Mouse (Mus musculus): ENCODE data around the gene Ebf4. TPM values are rescaled to one million over a fixed set of nuclear protein-coding genes. Genes with fewer than 3 reads are reported as not detected.

Gene Ebf4
- total and polyA plus RNA-seq, 2 experiments from 2014 or later: 5.4 to 19.3 TPM

DNA sequence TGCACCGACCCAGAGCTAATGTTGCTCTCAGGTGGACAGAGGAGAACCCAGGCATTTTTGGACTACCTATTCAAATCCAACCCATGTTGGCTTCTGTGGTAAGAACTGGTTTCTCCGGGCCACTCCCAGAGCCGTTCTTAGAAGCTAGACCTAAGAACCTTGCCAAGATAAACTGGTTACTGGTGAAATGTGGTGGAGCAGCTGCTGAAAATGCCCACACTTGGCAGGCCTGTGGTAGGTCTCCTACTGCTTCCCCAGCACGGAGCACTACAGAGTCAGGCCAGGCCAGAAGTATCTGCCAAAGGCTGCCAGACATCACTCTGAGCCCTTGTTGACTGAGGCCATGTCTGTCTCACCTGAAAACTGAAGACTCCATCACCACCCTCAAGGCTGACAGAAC, 80.0 kb downstream of the Ebf4 start:
- DNase-seq (ENCODE audit: low spot score) (no peak), ATAC-seq (no peak)
- TF ChIP-seq CTCF (IDR thresholded peaks at IDR 0.05; ENCODE audit: low read depth): no peak
- Histone ChIP-seq H3K9me3 (ENCODE audit: low read length) (no peaks in the 10 kb centered on the region), H3K36me3 (ENCODE audit: insufficient read depth, low read length) (no peaks in the 10 kb centered on the region), H3K4me1 (ENCODE audit: insufficient read depth, low read length) (no peaks in the 10 kb centered on the region), H3K4me2 (ENCODE audit: low read depth, low read length) (no peak overlapping the region), H3K27me3 (ENCODE audit: insufficient read depth, low read length) (no peaks in the 10 kb centered on the region), H3K27ac (no peak overlapping the region), H3K4me3 (ENCODE audit: low read length) (no peak overlapping the region), H3K9ac (replicated peaks; ENCODE audit: low read length) (no peak overlapping the region)
- 63% methylated on average over 4 of the region's 4 CpGs for WGBS

DNA sequence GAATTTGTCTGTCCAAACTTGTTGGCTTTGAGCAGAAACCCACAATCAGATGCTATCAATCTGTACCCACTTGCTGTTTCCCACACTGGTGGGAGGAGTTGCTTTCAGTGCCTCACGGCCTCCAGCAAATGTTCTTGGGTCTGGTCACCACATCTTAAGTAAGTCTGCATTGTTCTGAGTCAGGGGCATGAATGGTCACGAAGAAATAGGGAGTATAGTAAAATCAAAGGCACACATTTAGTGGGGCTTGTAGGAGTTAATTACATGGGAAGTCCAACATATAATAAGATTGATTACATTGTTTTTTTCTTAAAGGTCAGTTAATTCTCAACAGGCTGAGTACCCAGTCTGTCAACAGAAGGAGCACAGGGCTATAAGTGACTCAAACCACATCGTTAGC, 88.2 kb downstream of the Ebf4 start:
- 51% methylated on average over 3 of the region's 3 CpGs for WGBS
- H3K36me3 ChIP-seq (ENCODE audit: insufficient read depth, low read length): no peaks in the 10 kb centered on the region
- TF ChIP-seq CTCF (IDR thresholded peaks at IDR 0.05; ENCODE audit: low read depth): no peak
- no peaks in the 10 kb centered on the region for H3K27me3 ChIP-seq (ENCODE audit: insufficient read depth, low read length)
- H3K9me3 ChIP-seq (ENCODE audit: low read length): no peaks in the 10 kb centered on the region
- H3K4me3 ChIP-seq (ENCODE audit: low read length): no peak overlapping the region
- DNase-seq (ENCODE audit: low spot score) (no peak), ATAC-seq (no peak)
- H3K9ac ChIP-seq (replicated peaks; ENCODE audit: low read length): no peak overlapping the region
- no peaks in the 10 kb centered on the region for H3K4me1 ChIP-seq (ENCODE audit: insufficient read depth, low read length)
- H3K27ac ChIP-seq: no peak overlapping the region
- no peak overlapping the region for H3K4me2 ChIP-seq (ENCODE audit: low read depth, low read length)

DNA sequence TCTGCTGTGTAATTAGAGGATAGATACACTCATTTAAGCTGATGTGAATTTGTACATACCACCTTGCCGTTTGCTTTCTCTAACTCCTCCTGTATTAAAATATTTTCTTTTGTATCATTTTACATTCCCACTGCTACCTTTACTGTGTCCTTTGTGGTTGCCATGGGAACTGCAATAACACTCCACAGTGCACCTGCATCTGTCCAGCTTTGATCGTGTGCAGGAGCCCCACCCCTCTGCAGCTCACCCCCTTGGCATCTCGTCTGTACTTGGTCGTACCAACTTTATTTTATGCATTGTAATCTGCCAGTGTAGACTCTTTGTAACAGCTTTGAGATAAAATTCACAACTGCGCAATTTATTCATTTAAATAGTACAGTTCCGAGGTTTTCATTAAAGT, 88.9 kb downstream of the Ebf4 start:
- Histone ChIP-seq H3K4me1 (ENCODE audit: insufficient read depth, low read length) (no peaks in the 10 kb centered on the region), H3K4me2 (ENCODE audit: low read depth, low read length) (no peak overlapping the region), H3K9me3 (ENCODE audit: low read length) (no peaks in the 10 kb centered on the region), H3K27me3 (ENCODE audit: insufficient read depth, low read length) (no peaks in the 10 kb centered on the region), H3K9ac (replicated peaks; ENCODE audit: low read length) (no peak overlapping the region), H3K27ac (no peak overlapping the region), H3K4me3 (ENCODE audit: low read length) (no peak overlapping the region), H3K36me3 (ENCODE audit: insufficient read depth, low read length) (no peaks in the 10 kb centered on the region)
- DNase-seq (ENCODE audit: low spot score) (no peak), ATAC-seq (no peak)
- 63% methylated on average over 6 of the region's 6 CpGs for WGBS
- TF ChIP-seq CTCF (IDR thresholded peaks at IDR 0.05; ENCODE audit: low read depth): no peak

DNA sequence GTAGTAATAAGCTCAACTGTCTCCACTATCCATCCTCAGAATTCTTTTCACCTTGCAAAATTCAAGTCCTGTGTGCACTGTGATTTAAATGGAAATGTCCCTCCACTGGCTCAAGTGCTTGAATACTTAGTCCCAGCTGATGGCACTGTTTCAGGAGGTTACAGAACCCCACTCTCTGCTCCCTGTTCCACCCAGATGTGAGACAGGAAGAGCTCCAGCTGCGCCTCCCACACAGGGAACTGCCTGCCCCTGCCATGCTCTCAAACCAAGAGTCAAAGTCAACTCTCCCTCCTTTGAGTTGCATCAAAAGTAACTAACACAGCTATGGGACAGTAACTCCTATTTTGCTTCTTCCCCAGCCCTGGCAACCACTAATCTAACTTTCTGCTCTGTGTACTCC, 91.2 kb downstream of the Ebf4 start:
- no peak overlapping the region for H3K4me3 ChIP-seq (ENCODE audit: low read length)
- no peaks in the 10 kb centered on the region for H3K9me3 ChIP-seq (ENCODE audit: low read length)
- WGBS: 85% methylated on average over 1 of the region's 1 CpGs
- H3K4me2 ChIP-seq (ENCODE audit: low read depth, low read length): no peak overlapping the region
- ATAC-seq: no peak
- DNase-seq (ENCODE audit: low spot score): no peak
- H3K9ac ChIP-seq (replicated peaks; ENCODE audit: low read length): no peak overlapping the region
- no peaks in the 10 kb centered on the region for H3K27me3 ChIP-seq (ENCODE audit: insufficient read depth, low read length)
- H3K4me1 ChIP-seq (ENCODE audit: insufficient read depth, low read length): no peaks in the 10 kb centered on the region
- H3K27ac ChIP-seq: no peak overlapping the region
- no peak for TF ChIP-seq CTCF (IDR thresholded peaks at IDR 0.05; ENCODE audit: low read depth)
- H3K36me3 ChIP-seq (ENCODE audit: insufficient read depth, low read length): 0 out of 2 replicates have a peak, but pooled peaks cover 1% of the 10 kb centered on the region

DNA sequence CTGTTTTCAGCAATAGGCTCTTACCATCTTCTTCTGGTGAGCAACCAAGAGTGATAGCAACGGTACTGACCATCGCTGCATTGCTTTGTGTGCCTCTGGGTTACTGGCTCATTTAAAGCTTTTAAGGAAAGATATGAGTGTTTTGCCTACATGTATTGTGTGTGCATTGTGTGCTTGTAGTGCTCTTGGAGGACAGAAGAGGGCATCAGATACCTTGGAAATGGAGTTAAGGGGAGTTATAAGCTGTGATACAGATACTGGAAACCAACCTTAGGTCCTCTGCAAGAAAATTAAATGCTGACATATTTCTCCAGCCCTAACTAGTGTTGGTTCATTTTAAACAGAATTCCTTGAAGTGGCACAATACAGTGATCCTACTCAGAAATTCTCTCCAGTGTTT, 93.8 kb downstream of the Ebf4 start:
- Histone ChIP-seq H3K27me3 (ENCODE audit: insufficient read depth, low read length) (no peaks in the 10 kb centered on the region), H3K9ac (replicated peaks; ENCODE audit: low read length) (no peak overlapping the region), H3K4me3 (ENCODE audit: low read length) (no peak overlapping the region), H3K9me3 (ENCODE audit: low read length) (no peaks in the 10 kb centered on the region), H3K27ac (no peak overlapping the region), H3K4me1 (ENCODE audit: insufficient read depth, low read length) (no peaks in the 10 kb centered on the region), H3K36me3 (ENCODE audit: insufficient read depth, low read length) (peaks cover 10% of the 10 kb centered on the region; the same call in 1 of the 2 replicates), H3K4me2 (ENCODE audit: low read depth, low read length) (no peak overlapping the region)
- ATAC-seq (no peak), DNase-seq (ENCODE audit: low spot score) (no peak)
- 66% methylated on average over 2 of the region's 2 CpGs for WGBS
- TF ChIP-seq CTCF (IDR thresholded peaks at IDR 0.05; ENCODE audit: low read depth): peak; percentile 61

DNA sequence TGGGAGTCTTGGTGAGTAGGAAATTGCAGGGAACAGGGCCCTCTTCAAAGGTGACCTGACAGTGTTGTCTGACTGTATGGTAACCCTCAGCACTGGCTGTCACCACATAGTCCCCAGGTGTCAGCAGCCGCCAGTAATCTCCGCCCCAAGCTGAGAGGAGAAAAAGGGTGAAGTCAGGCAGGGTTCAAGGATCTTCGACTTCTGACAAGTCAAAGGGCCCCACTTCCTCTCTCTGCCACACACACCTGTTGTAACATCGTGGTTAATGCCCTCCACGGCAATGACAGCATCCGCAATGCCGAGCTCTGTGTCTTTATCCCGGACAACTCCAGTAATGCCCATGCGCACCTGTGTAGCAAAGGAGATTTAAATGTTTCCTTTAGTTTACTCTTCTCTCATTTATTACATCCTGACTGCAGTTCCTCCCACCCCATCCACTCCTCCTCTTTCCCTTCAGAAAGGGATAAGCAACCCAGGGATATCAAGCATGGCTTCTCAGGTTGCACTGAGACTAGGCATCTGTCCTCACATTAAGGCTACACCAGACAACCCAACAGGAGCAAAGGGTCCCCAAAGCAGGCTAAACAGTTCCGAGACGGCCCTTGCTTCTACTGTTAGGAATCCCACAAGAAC, 96.1 kb downstream of the Ebf4 start:
- peaks cover 10% of the 10 kb centered on the region; the same call in 1 of the 2 replicates for H3K36me3 ChIP-seq (ENCODE audit: insufficient read depth, low read length)
- no peak overlapping the region for H3K4me2 ChIP-seq (ENCODE audit: low read depth, low read length)
- H3K27me3 ChIP-seq (ENCODE audit: insufficient read depth, low read length): no peaks in the 10 kb centered on the region
- no peak for TF ChIP-seq CTCF (IDR thresholded peaks at IDR 0.05; ENCODE audit: low read depth)
- no peak overlapping the region for H3K9ac ChIP-seq (replicated peaks; ENCODE audit: low read length)
- no peak for ATAC-seq
- no peak overlapping the region for H3K27ac ChIP-seq
- no peak overlapping the region for H3K4me3 ChIP-seq (ENCODE audit: low read length)
- H3K4me1 ChIP-seq (ENCODE audit: insufficient read depth, low read length): no peaks in the 10 kb centered on the region
- DNase-seq (ENCODE audit: low spot score): no peak
- 86% methylated on average over 11 of the region's 11 CpGs for WGBS
- no peaks in the 10 kb centered on the region for H3K9me3 ChIP-seq (ENCODE audit: low read length)

DNA sequence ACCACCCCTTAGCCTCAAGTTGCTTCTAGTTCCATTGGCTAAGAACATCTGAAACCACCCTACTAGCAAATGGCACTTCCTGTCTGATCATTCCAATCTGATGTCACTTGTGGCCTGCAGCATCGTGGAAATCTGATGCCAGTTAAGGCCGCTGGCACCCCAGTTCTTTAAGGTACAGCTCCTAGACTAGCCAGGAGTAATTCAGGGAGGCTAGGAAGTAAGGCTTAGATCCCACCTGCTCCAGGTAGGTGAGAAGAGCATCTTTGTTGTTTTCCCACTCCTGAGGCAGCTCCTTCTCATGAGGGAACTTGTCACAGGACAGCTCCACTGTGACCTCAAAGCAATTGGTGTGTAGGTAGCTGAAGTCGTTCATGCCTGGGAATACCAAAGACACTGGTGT, 97.9 kb downstream of the Ebf4 start:
- no peak for TF ChIP-seq CTCF (IDR thresholded peaks at IDR 0.05; ENCODE audit: low read depth)
- Histone ChIP-seq H3K4me3 (ENCODE audit: low read length) (no peak overlapping the region), H3K9me3 (ENCODE audit: low read length) (no peaks in the 10 kb centered on the region), H3K27ac (no peak overlapping the region), H3K27me3 (ENCODE audit: insufficient read depth, low read length) (no peaks in the 10 kb centered on the region), H3K9ac (replicated peaks; ENCODE audit: low read length) (no peak overlapping the region), H3K4me2 (ENCODE audit: low read depth, low read length) (no peak overlapping the region), H3K36me3 (ENCODE audit: insufficient read depth, low read length) (peaks cover 10% of the 10 kb centered on the region; the same call in 1 of the 2 replicates), H3K4me1 (ENCODE audit: insufficient read depth, low read length) (peaks cover under 1% of the 10 kb centered on the region; the same call in 1 of the 2 replicates)
- ATAC-seq (no peak), DNase-seq (ENCODE audit: low spot score) (no peak)
- 89% methylated on average over 3 of the region's 3 CpGs for WGBS

Measured in hindbrain, postnatal 0 days (tissue).